1 mouse cellular context compared by ENCODE assay signal in the genomic region with DNA sequence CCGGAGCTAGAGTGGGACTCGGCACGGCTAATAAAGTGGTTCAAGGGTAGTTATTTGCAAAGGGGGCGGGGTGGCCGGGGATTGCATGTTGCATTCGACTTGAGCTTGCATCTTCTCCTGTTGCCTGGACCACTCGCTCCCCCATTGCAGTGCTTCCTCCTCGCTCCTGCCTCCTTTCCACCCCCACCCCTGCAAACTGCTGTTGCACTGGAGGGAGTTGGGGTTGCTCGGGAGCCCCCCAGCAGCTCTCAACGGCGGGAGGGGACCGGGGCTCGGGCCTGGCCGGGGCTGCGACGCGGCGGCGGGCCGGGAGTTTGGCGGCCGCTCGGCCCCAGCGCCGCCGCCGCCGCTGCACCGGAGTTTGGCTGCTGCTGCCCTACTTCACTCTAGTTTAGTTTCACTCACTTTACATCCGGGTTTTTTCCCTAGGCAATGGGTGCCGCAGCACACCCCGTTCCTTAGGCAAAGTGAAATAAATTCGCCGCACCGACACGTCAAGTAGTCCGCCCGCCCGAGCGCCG.
TF ChIP-seq lines count a peak whose summit lies in the region.

No protein-coding gene starts in this region.

TF ChIP-seq in CH12.LX, 34 proteins besides CTCF, POLR2A, EP300 and RAD21 (continued from another document):
- TF ChIP-seq MAFK (IDR thresholded peaks at IDR 0.05; ENCODE audit: insufficient replicate concordance, low read length) (0 out of 2 replicates have a peak, but pooled peaks have one; percentile 9), GABPA (IDR thresholded peaks at IDR 0.05; ENCODE audit: insufficient replicate concordance, low read depth, low read length) (no peak), E2F4 (IDR thresholded peaks at IDR 0.05; ENCODE audit: insufficient replicate concordance, low read depth, low read length) (no peak), ZKSCAN1 (IDR thresholded peaks at IDR 0.05; ENCODE audit: borderline replicate concordance, low read depth, low read length) (no peak), MXI1 (IDR thresholded peaks at IDR 0.05; ENCODE audit: low read depth, low read length) (peak; percentile 72; the same call in 1 of the 2 replicates), CHD1 (IDR thresholded peaks at IDR 0.05; ENCODE audit: low read depth, low read length) (no peak), CHD2 (IDR thresholded peaks at IDR 0.05; ENCODE audit: low read length) (peak; percentile 40; the same call in 1 of the 2 replicates), SIN3A (IDR thresholded peaks at IDR 0.05; ENCODE audit: low read length) (peak; percentile 67; the same call in 1 of the 2 replicates), MAZ (IDR thresholded peaks at IDR 0.05; ENCODE audit: low read depth, low read length) (no peak; the same call in 1 of the 2 replicates), KAT2A (IDR thresholded peaks at IDR 0.05; ENCODE audit: insufficient replicate concordance, low read length) (no peak), JUN (IDR thresholded peaks at IDR 0.05; ENCODE audit: insufficient read depth, low read depth, low read length) (no peak), ZC3H11A (IDR thresholded peaks at IDR 0.05; ENCODE audit: low read depth, low read length) (no peak), RCOR1 (conservative IDR thresholded peaks at IDR 0.05; ENCODE audit: low read depth, low read length) (peak; percentile 99), JUND (conservative IDR thresholded peaks at IDR 0.05; ENCODE audit: low read depth, low read length) (no peak), NELFE (IDR thresholded peaks at IDR 0.05; ENCODE audit: low read depth, low read length) (peak; percentile 66), MAX (IDR thresholded peaks at IDR 0.05; ENCODE audit: low read length) (no peak)
TF ChIP-seq in CH12.LX: peak in this region for 10.
